Mouse (Mus musculus) spleen, adult 2 months (tissue): ENCODE data around the gene Ifnar2.

Source experiments
- CTCF ChIP-seq: fragments of 200-500 bp; IDR thresholded peaks from 2 replicates; pipeline ENCODE4 v1.5.1; 2011; ENCODE audit warnings: mild to moderate bottlenecking, inconsistent platforms; ENCODE audit not compliant: insufficient read depth, insufficient read length, insufficient replicate concordance; ENCODE audit errors: extremely low read depth
- POLR2A ChIP-seq: fragments of 200-500 bp; IDR thresholded peaks from 2 replicates; pipeline ENCODE4 v1.6.1; 2011; ENCODE audit warnings: low read depth, low read length, inconsistent platforms

GRCm38 (mm10) chr16:91334190-91334893 lies 38.2 kb upstream of the Ifnar2 start:
- TF ChIP-seq POLR2A, result no peak
- no peak for TF ChIP-seq CTCF
